Mouse (Mus musculus) C2C12 (cell line): Measurements from ENCODE around the gene Wwc2.

ENCODE experiments used
- CTCF ChIP-seq: IDR thresholded peaks from one replicate; pipeline ENCODE4 v1.5.1; 2011; ENCODE audit not compliant: control insufficient read depth, insufficient read depth, insufficient read length
- MAX ChIP-seq: IDR thresholded peaks from one replicate; pipeline ENCODE4 v1.6.1; 2011; ENCODE audit warnings: mild to moderate bottlenecking, control low read depth
- MYOG ChIP-seq: IDR thresholded peaks from one replicate; pipeline ENCODE4 v1.6.1; 2011; ENCODE audit not compliant: control insufficient read depth, insufficient read length; ENCODE audit errors: extremely low read depth
- USF1 ChIP-seq: IDR thresholded peaks from one replicate; pipeline ENCODE4 v1.6.1; 2011; ENCODE audit warnings: low read depth, mild to moderate bottlenecking, control low read depth, moderate library complexity

GRCm38 (mm10) chr8:47941028-47941427 is 49.7 kb downstream of the Wwc2 start:
- TF ChIP-seq CTCF (no peak), USF1 (no peak), MAX (no peak), MYOG (no peak)
